Mouse (Mus musculus): Measurements from ENCODE around the gene Amelx. TPM values are rescaled to one million over a fixed set of nuclear protein-coding genes. Genes with fewer than 3 reads are reported as not detected.

Gene Amelx
- not detected in 2 replicates for polyA plus RNA-seq (2015; fragmentation: Nextera tagmentation; extraction: Ambion mirVana)

DNA sequence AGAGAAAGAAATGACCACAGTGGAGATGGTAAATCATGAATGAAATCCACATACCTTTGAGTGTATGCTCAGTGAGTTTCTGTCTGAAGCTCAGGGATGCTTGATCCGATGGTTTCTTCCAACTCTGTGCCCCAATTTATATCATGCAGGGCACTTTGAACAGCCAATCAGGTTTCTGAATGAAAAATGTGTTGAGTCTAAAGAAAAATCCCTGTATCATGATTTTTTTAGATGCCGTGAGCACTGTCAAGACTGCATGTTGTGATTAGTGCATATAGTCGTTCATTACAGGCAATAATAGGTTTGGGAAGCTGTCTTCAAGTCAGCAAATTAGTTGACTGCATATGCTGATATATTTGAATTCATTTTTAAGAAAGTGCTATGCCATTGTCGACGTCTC lies at the start of gene Amelx:
Amelx (minus strand) TSS at position 101 of the 400 bp plus-strand sequence.
- Histone ChIP-seq H3K4me3 (no peak within 1 kb of the TSS), H3K27ac (no peak within 1 kb of the TSS), H3K36me3 (no peaks in the 10 kb centered on the region), H3K9me3 (replicated peaks) (no peaks in the 10 kb centered on the region), H3K27me3 (no peaks in the 10 kb centered on the region), H3K4me1 (replicated peaks) (no peaks in the 10 kb centered on the region), H3K4me2 (no peak within 1 kb of the TSS), H3K9ac (no peak within 1 kb of the TSS)
- no peak for ATAC-seq (replicated peaks; ENCODE audit: insufficient number of reproducible peaks, insufficient read depth, low FRiP score, low read depth)
- 75% methylated on average over 5 of the region's 5 CpGs for WGBS

DNA sequence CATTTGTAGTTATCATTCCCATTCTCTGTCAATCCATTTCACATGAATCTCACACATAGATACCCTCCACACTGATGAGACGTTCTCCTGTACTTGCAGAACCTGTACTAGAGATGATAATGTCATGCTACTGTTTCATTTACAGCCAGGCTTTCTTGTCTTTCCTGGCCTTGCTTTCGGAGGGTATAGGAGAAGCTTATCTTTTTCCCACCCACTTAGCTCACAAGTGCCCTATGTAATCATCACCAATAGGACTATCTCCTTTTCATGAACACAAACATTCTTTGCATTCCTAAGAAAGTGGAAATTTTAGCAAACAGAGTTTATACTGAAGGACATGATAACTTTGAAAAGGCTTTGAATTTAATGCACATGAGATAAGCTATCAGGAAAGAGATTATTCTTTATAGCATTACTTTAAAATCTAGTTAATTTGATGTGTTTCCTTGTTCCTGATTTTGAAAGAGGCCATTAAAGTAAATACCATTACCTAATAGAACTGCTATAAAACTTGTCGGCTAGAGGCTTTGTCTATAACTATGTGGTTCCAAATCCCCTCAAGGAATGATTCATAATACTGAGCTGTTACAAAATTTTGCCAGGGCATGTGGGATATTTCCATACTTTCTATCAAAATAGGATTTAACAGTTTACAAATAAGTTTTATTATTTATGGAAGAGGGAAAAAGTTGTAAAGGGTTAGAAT lies 35.5 kb upstream of the Amelx start:
- H3K4me3 ChIP-seq: no peak overlapping the region
- no peaks in the 10 kb centered on the region for H3K27me3 ChIP-seq
- H3K36me3 ChIP-seq: no peaks in the 10 kb centered on the region
- H3K9ac ChIP-seq: no peak overlapping the region
- WGBS: 38% methylated on average over 3 of the region's 3 CpGs
- no peak for ATAC-seq (replicated peaks; ENCODE audit: insufficient number of reproducible peaks, insufficient read depth, low FRiP score, low read depth)
- H3K4me2 ChIP-seq: no peak overlapping the region
- H3K27ac ChIP-seq: no peak overlapping the region
- H3K4me1 ChIP-seq (replicated peaks): no peaks in the 10 kb centered on the region
- no peaks in the 10 kb centered on the region for H3K9me3 ChIP-seq (replicated peaks)

DNA sequence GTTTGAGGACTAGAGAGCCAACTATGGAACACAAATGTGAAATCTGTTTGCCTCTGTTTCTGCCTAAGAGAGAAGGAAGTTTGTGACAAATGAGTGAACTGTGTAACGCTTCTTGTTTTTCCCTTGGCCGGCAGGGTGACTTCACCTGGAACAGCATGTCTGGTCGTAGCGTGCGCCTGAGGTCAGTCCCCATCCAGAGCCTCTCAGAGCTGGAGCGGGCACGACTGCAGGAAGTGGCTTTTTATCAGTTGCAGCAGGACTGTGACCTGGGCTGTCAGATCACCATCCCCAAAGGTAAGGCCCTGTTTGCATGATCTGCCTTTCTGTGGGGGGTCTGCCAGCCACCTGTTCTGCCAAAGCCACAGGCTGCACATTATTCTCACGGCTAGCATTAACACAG lies 33.1 kb upstream of the Amelx start:
- no peak for ATAC-seq (replicated peaks; ENCODE audit: insufficient number of reproducible peaks, insufficient read depth, low FRiP score, low read depth)
- 60% methylated on average over 8 of the region's 8 CpGs for WGBS
- H3K4me2 ChIP-seq: no peak overlapping the region
- no peaks in the 10 kb centered on the region for H3K9me3 ChIP-seq (replicated peaks)
- no peaks in the 10 kb centered on the region; the same call in 1 of the 2 replicates for H3K4me1 ChIP-seq (replicated peaks)
- no peak overlapping the region for H3K4me3 ChIP-seq
- H3K9ac ChIP-seq: no peak overlapping the region
- H3K27ac ChIP-seq: no peak overlapping the region
- H3K27me3 ChIP-seq: no peaks in the 10 kb centered on the region
- no peaks in the 10 kb centered on the region for H3K36me3 ChIP-seq

DNA sequence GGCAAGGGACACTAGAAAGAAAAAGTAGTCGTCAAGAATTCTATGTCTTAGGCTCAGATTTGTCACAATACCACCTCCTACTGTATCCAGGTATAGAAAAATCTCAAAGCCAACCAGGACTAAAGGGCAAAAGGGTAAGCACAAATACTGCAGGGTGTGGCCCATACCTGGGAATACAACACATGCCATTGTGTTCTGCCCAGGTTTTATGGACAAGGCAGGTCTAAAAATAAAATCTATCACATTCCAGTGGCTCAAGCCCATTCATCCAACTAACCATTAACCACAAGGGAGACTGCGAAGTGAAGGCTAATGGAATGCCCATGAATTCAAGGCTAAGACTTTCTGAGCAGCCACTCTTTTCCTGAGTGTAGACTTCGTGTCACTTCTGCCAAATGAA lies 23.0 kb upstream of the Amelx start:
- ATAC-seq (replicated peaks; ENCODE audit: insufficient number of reproducible peaks, insufficient read depth, low FRiP score, low read depth): no peak
- Histone ChIP-seq H3K36me3 (no peaks in the 10 kb centered on the region), H3K4me2 (no peak overlapping the region), H3K27me3 (no peaks in the 10 kb centered on the region), H3K9ac (no peak overlapping the region), H3K27ac (no peak overlapping the region), H3K4me1 (replicated peaks) (peaks cover 3% of the 10 kb centered on the region; the same call in 1 of the 2 replicates), H3K9me3 (replicated peaks) (no peaks in the 10 kb centered on the region), H3K4me3 (no peak overlapping the region)
- 64% methylated on average over 3 of the region's 3 CpGs for WGBS

DNA sequence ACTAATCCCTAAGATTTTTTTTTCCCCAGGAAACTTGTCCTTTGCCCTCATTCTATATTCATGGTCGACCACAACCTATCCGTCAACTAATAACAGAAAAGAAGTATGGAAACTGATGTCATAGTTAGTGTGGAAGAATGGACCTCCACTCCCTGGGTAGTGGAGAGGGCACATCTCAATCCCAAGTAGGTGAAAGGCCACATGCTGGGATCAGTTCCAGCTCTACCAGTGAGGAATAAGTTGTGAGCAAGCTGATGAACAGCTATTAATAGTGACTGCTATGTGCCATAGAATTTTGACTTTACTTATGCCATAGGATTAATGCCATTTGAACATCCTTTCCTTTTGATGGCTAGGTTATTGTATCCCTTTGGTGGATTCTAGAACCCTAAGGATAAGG lies 8.4 kb downstream of the Amelx start:
- Histone ChIP-seq H3K4me3 (no peak overlapping the region), H3K4me2 (no peak overlapping the region), H3K27me3 (no peaks in the 10 kb centered on the region), H3K36me3 (no peaks in the 10 kb centered on the region), H3K27ac (no peak overlapping the region), H3K4me1 (replicated peaks) (no peaks in the 10 kb centered on the region), H3K9ac (no peak overlapping the region), H3K9me3 (replicated peaks) (no peaks in the 10 kb centered on the region)
- ATAC-seq (replicated peaks; ENCODE audit: insufficient number of reproducible peaks, insufficient read depth, low FRiP score, low read depth): no peak
- 70% methylated on average over 2 of the region's 2 CpGs for WGBS

DNA sequence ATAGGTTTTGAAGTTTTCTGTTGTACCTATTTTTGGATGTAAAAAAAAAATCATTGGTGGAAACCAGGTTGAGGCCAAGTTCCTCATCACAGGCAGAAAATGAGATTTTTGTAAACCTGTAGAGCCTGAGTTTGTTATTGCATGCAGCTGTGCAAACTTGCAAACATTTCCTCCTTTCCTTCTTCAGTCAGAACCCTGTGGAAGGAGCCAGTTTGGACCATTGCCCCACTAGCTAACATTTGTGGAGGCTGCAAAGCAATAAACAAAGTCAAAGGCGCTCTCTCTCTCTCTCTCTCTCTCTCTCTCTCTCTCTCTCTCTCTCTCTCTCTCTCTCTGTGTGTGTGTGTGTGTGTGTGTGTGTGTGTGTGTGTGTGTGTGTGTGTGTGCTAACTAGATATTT lies 13.2 kb downstream of the Amelx start:
- no peak for ATAC-seq (replicated peaks; ENCODE audit: insufficient number of reproducible peaks, insufficient read depth, low FRiP score, low read depth)
- Histone ChIP-seq H3K4me1 (replicated peaks) (no peaks in the 10 kb centered on the region), H3K36me3 (no peaks in the 10 kb centered on the region), H3K27ac (no peak overlapping the region), H3K9ac (no peak overlapping the region), H3K4me3 (no peak overlapping the region), H3K27me3 (no peaks in the 10 kb centered on the region), H3K4me2 (no peak overlapping the region), H3K9me3 (replicated peaks) (no peaks in the 10 kb centered on the region)
- WGBS: no CpG with 5 or more reads among the region's 1 CpGs

DNA sequence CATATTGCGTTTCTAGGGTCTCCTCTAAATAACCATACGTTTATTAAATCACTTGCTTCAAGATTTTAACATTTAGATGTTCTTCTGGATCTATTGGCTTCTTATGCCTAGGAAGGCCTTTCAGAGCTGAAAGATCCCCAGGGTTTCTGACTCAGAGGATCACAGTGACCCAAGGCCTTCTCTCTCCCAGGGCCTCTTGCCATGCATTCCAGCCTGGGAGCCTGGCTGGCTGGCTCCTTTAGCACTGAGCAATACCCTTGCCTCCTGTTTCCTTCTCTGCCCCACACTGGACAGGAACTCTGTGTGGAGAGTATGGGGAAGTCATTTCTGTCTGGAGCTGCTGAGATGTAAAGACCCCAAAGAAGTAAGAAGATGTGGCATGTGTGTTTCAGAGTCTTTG lies 16.0 kb downstream of the Amelx start:
- Histone ChIP-seq H3K4me2 (no peak overlapping the region), H3K4me3 (no peak overlapping the region)
- no peak for ATAC-seq (replicated peaks; ENCODE audit: insufficient number of reproducible peaks, insufficient read depth, low FRiP score, low read depth)

DNA sequence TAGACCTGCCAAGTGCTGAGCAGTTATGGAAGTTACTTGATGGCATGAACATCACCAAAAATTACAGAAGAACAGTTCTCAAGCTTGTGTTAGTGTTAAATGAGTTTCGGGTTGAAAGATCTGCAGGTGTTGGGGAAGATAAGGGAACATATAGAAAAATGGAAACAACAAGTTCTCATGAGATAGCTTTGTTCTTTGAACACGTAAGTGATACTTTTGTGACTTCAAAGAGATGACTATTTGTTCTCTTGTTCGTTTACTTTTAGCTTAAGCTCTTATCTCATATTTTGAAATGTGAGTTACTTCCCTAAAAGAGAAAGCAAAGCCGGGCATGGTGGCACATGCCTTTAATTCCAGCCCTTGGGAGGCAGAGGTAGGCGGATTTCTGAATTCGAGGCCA lies 28.6 kb downstream of the Amelx start:
- H3K27me3 ChIP-seq: no peaks in the 10 kb centered on the region
- H3K27ac ChIP-seq: no peak overlapping the region
- no peaks in the 10 kb centered on the region for H3K36me3 ChIP-seq
- no peaks in the 10 kb centered on the region for H3K4me1 ChIP-seq (replicated peaks)
- H3K9me3 ChIP-seq (replicated peaks): no peaks in the 10 kb centered on the region
- H3K4me3 ChIP-seq: no peak overlapping the region
- no peak overlapping the region for H3K4me2 ChIP-seq
- ATAC-seq (replicated peaks; ENCODE audit: insufficient number of reproducible peaks, insufficient read depth, low FRiP score, low read depth): no peak
- no peak overlapping the region for H3K9ac ChIP-seq
- WGBS: 61% methylated on average over 6 of the region's 6 CpGs

More for the DNA sequence above, 16.0 kb downstream of the Amelx start:
- Histone ChIP-seq H3K27ac (no peak overlapping the region), H3K27me3 (no peaks in the 10 kb centered on the region), H3K36me3 (no peaks in the 10 kb centered on the region), H3K9ac (no peak overlapping the region), H3K4me1 (replicated peaks) (no peaks in the 10 kb centered on the region), H3K9me3 (replicated peaks) (no peaks in the 10 kb centered on the region)
- 90% methylated on average over 2 of the region's 2 CpGs for WGBS

DNA sequence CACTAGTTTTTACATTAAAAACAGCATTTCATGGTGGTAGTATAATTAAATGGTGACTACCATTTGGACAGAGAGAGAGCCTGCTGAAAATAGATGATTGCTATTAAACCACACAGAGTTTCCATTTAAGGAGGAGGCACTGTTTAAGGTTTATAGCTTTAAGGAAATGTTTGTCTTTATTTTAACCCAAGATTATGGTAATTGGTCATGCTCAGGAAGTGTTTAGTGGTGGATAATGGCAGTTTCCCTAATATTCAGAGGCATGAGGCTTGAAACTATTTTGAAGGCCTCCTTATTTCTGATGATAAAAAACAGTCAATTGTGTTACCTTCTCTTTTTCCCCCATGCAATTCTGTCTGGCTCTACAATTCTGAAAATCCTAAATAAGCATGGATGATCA lies 33.2 kb downstream of the Amelx start:
- no peaks in the 10 kb centered on the region for H3K36me3 ChIP-seq
- no peak overlapping the region for H3K4me3 ChIP-seq
- H3K4me2 ChIP-seq: no peak overlapping the region
- no peak for ATAC-seq (replicated peaks; ENCODE audit: insufficient number of reproducible peaks, insufficient read depth, low FRiP score, low read depth)
- no peak overlapping the region for H3K9ac ChIP-seq
- H3K27ac ChIP-seq: no peak overlapping the region
- H3K9me3 ChIP-seq (replicated peaks): no peaks in the 10 kb centered on the region
- H3K4me1 ChIP-seq (replicated peaks): no peaks in the 10 kb centered on the region
- H3K27me3 ChIP-seq: no peaks in the 10 kb centered on the region

DNA sequence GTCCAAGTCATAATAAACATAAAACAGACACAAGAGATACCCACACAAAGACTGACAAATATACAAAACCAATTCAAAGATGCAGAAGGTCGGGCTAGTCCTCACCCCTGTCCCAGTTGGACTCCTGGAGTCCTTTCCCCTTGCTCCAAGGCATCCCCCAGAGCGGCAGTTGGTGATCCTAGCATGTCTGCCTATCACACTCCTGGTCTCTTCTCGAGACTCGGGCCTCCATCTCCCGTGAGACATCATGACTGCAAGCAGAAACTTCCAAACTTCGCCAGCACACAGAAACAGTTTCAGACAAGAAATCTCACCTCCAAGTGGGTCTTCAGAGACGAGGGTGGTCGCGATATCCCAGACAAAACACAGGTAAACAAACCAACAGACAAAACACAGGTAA lies 46.5 kb downstream of the Amelx start:
- no peaks in the 10 kb centered on the region for H3K36me3 ChIP-seq
- H3K9ac ChIP-seq: no peak overlapping the region
- H3K9me3 ChIP-seq (replicated peaks): no peaks in the 10 kb centered on the region
- H3K4me2 ChIP-seq: no peak overlapping the region
- no peaks in the 10 kb centered on the region for H3K4me1 ChIP-seq (replicated peaks)
- no peak for ATAC-seq (replicated peaks; ENCODE audit: insufficient number of reproducible peaks, insufficient read depth, low FRiP score, low read depth)
- H3K4me3 ChIP-seq: no peak overlapping the region
- no peaks in the 10 kb centered on the region for H3K27me3 ChIP-seq
- no peak overlapping the region for H3K27ac ChIP-seq
- 89% methylated on average over 9 of the region's 9 CpGs for WGBS

DNA sequence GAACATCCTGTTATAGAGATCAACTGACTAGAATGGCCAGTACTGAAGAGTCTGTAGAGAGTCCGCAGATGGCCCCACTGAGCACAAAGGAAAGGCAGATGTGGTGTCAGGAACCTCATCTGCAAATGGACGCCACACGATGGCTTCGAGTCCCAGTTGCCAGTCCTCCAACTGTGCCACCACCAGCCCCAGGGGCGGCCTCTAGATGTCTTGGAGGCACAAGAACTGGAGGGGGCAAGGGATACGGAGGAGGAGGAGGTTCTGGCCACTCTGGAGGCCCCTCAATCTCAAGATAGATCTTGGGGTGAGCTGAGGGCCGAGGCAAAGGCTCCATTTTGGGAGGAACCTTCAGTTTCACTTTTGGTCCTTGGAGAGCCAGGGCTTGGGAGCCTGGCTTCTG lies 47.2 kb downstream of the Amelx start:
- Histone ChIP-seq H3K4me2 (no peak overlapping the region), H3K27ac (no peak overlapping the region), H3K9me3 (replicated peaks) (no peaks in the 10 kb centered on the region), H3K4me1 (replicated peaks) (no peaks in the 10 kb centered on the region), H3K4me3 (no peak overlapping the region), H3K9ac (no peak overlapping the region), H3K27me3 (no peaks in the 10 kb centered on the region), H3K36me3 (no peaks in the 10 kb centered on the region)
- no peak for ATAC-seq (replicated peaks; ENCODE audit: insufficient number of reproducible peaks, insufficient read depth, low FRiP score, low read depth)
- WGBS: 87% methylated on average over 7 of the region's 7 CpGs
